Mouse (Mus musculus) MEL-GATA-1-ER (cell line): ENCODE data around the gene Dirc2.

Experiments used
- DNase-seq: peaks from one replicate; pipeline ENCODE4 v3.0.0-alpha.2; 2012; ENCODE audit warnings: low read depth; ENCODE audit errors: extremely low read depth

Gene Dirc2

DNA sequence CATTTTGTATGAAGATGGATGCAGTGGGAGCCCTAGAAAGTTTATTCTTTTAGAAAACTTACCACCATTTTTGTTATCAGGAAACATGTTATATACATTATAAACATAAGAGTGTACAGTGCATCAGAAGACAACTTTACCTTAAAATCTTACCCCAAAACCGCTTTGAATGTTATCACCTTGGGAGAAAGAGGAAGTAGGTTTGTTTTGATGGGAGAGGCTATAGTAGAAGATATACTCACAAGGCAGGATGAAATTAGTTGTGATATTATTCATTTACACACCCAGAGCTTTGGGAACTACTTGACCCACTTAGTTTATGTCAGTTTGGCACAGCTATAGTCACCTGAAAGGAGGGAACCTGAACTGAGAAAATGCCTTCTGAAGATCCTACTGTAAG lies 6.7 kb upstream of the Dirc2 start:
- no peak for DNase-seq

DNA sequence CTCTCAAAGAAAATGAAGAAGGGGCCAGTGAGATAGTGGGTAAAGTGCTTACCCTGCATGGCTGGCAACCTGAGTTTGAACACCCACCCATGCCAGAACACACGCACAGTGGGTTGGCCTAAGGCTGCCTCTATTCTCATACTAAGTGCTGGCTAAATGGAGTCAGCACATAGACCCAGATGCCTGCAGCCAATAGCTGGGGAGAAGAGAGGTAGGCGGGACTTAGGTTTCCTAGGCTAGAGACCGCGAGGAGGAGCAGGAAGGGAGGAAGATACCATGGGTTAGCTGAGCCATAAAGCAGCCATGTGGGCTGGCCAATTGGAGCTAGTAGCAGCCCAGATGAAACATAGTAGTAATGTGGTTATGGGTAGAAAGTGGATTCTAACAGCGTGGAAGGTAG lies 3.4 kb upstream of the Dirc2 start:
- DNase-seq: no peak

DNA sequence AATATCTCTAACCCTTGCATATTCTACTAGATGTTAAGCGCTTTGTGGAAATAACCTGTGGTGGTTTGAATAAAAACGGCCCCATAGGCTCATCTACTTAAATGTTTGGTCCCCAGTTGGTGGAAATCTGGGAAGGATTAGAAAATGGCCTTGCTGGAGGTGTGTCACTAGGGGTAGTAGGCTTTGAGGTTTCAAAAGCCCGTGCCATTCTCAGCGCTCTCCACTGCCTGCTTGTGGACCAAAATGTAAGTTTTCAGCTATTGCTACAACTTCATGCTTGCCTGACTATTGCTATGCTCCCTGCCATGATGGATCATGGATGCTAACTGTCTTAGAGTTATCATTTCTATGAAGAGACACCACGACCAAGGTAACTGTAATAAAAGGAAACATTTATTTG lies 2.5 kb upstream of the Dirc2 start:
- DNase-seq: no peak

DNA sequence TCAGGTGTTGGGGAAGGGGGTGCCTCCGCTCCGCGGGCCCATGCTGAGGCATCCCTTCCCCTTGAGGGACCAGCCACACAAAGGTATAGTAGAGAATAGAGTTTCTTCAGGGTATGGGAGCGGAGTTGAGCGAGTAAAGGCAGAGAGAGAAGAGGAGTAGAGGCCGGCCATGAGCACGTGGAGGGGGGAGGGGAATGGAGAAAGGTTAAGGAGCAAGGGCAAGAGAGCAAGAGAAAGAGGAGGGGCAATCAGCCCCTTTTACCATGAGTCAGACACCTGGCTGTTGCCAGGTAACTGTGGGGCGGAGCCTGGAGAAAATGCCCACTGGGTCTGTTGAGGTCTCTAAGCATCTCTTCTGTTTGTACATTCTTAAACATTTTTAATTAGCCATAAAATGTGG lies 2.0 kb upstream of the Dirc2 start:
- no peak for DNase-seq

DNA sequence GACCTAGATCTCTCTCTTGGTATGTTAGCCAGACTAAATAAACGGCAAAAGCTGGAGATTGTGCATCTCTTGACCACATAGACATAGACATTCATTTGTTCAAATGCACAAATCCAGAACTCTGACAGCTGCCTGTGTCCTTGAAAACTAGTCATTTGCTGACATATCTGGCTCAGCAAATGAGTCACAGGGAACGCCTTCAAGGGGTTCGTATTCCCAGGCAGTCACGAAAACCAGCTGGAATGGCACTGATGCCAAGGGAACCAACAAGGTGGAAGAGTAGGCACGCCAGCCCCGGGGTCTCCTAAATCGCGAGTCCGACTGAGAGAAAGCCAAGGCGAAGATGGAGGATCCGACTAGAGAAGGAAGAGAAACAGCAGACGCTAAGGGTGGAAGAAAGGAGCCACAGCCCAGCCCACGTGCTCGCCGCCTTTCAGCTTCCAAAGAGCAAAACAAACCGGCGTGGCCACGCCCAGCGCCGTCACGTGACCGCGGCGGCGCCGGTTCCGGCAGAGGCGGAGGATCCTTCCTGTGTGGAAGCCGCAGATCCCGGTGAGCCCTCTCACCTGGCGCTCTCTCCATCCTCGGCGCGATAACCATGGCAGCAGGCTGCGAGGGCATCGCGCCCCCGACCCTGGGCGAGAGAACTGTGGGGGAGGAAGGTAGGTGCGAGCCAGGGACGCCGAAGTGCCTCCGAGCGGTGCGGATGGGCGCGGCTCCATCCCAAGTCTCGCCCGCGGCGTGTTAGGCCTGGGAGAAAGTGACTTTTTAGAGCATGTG lies 912 bp upstream of the Dirc2 start, which contains the start of gene Hspbap1:
TSS of gene Hspbap1 (plus strand) at position 498 of the 780 bp plus-strand sequence.
- DNase-seq: peak; percentile 74

DNA sequence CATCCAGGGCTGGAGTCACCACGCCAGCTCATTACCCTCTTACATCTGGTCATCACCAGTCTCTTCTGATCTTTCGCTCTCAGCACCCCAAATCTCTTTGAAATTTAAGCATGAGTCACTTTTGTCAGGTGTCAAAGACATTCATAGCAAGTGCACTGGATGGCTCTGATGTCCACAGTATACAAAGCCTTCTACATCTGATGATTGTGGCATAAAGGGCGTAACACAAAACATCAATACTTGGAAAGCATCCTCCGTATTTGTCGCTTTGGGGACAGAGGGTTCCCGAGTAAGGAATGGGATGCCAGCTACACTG lies 729 bp downstream of the Dirc2 start:
- DNase-seq: no peak

DNA sequence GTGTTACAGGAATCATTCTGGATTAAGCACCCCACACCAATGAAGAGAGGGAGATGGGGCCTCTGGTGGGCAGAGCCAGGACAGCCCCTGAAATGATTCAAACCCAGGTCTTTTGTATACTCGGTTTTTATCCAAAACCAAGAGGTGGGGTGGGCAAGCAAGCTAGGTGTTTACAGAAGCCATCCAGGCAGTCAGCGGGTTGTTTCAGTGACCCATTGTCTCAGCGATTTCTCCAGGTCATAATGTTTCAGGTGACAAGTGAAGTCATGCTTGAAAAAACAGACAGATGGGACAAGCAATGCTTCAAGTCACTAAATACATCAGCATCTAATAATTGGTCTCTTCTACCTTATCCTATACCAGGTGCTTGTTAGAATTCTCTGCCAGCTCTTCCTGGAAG lies 2.8 kb downstream of the Dirc2 start:
- no peak for DNase-seq

DNA sequence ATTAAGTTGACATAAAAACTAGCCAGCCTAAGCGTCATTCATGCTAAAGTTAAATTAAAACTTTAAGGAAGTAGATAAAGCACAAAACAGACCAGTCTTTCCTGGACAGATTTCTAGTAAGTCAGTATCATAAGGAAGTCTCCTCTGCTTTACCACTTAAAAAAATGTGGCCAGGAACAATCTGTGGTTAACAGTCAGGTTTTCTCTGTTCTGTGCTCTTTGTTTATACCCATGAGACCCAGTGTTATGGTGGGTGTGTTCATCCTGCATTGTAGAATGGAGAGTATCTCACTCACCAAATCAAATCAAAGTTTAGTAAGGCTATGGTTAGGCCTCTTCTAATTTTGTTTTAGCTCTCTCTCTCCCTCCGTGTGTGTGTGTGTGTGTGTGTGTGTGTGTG lies 3.7 kb downstream of the Dirc2 start:
- peak; percentile 56 for DNase-seq

DNA sequence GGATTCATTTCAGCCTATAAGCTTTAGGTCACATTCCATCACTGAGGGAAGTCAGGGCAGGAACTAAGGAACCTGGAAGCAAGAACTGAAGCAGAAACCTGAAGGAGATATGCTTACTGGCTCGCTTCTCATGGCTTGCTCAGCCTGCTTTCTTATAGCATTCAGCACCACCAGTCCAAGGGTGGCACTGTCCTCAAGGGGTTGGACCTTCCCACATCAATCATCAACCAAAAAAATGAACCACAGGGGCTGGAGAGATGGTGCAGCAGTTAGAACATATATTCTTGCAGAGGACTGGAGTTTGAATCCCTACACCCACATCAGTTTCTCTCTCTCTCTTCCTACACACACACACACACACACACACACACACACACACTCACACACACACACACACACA lies 4.2 kb downstream of the Dirc2 start:
- DNase-seq: no peak

DNA sequence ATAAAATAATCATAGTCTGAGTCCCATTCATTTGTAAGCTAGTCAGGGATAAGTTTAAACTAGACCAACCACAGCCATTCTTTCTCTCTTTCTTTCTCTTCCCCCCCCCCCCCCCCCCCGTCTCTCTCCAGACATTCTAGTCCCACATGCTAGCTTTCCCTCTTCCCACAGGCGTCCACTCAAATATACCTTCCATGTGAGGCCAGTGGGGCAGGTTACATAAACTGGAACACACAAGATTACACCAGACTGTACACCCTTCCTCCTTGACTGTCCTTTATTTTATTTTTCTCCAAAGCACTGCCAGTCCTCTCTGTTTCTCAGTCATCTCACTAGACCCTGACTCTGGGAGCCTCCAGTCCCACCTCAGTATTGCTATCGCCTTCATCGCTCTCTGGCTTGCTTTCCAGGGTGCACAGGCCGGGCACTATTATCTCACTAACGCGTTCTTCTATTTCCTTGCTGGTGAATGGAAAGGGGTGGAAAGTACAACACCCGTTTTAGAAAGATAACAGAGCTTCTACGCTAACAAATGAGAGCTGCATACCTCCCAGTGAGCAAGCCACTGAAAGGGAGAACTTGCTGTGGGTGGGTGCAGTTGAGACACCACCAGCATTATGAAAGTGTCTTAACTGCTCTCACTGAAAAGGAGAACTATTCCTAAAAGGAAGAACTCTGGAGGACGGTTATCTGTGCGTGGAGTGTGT lies 5.4 kb downstream of the Dirc2 start:
- DNase-seq: peak; percentile 96

DNA sequence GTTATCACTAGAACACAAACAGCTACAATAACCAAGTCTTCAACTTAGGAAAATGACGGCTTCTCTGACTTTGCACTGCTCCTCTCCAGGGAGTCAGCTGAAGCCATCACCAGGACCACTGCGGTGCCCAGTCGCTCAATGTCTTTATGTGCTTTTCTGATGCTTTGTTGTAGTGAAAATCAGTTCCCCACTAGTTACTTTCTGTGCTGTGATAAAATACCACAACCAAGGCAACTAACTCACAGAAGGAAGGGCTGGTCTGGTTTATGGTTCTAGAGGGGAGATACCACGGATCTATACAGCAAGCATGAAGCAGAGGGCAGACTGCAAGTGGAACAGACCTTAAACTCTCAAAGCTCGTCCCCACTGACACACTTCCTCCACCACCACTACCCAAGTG lies 9.8 kb downstream of the Dirc2 start:
- no peak for DNase-seq

DNA sequence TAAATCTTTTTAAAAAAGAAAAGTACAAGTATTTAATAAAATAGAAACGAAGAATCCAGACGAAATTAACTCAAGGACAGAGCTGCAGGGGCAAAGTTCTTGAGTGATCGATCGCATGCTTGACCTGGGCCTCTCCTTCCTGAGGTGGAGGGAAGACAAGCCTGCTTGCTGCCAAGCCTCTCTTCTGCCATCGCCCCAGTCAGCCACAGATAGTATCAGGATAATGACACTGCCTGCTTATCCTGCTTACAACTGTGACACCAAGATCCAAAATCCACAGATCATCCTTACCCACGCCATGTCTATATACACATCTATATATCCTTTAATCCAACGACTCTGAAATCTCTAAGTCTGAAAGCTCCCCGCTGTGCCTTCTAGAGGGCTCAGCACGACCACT lies 12.5 kb downstream of the Dirc2 start:
- DNase-seq: no peak

DNA sequence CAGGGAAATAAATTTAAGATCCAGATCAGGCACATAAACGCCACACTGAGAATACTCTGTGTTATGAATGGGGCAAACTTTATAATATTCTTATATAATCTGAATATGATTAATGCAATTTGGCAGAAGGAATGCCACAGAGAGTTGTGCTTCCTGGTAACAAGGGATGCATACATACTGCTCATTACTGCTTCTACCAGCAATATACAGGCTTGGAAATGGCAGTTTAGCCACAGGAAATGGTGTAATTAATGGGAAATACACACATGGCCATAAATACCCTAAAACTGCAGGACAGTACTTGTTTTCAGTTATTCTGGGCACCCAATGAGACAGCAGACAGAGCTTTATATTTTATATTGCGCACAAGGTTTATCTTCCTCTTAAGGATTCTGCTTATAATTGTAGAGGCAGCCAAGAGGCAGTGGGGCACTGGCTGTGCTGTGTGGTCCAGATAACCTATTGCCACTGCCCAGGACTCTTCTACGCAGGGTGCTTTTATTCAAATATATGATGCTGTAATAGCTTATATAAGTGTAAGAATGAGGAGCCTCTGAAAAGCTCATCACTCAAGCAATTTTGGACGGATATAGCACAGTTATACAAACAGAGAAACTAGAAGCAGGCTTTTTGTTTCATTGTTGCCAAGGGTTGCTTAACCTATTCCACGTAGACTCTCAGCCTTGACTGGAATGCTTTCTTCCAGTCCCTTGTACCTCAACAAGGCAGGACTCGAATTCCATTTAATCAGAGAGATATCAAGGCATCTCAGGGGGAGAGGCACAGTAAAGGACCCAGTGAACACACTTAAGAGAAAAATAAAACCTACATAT lies 13.4 kb downstream of the Dirc2 start:
- no peak for DNase-seq

DNA sequence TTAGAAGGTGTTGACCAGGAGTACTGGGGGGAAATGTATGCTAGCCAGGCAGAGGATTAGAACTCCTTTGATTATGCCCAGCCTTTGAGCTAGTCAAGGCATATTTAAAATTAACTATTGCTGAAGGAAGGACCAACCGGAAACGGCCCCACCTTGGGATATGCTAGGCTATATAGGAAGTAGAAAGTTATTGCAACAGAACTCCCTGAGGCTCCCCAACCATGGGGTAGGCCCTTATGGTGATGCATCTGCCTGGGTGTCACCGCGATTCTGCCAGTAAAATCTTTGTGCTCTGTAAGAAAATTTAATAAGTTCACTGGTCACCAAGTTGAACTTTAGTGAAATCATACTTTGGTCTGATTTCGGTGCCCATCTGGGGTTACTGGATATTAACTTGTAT lies 15.2 kb downstream of the Dirc2 start:
- DNase-seq: no peak

DNA sequence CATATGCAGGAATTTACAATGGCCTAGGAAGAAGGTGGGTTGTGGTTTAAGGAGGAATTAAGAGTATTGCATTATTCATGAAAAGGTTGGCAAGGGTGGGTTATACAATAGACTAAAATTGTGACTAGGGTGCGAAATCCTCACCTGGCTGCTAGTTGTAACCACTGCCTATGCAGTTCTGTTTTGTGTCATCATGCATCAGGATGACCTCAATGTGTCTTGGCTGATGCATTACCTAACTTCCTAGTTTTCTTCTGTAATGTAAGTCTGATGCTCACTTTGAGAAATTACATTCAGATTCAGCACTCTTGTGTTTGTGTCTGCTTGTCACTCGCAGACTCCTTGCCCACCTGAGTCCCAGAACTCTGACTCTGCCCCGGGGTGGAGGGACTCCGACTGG lies 17.3 kb downstream of the Dirc2 start:
- DNase-seq: no peak

DNA sequence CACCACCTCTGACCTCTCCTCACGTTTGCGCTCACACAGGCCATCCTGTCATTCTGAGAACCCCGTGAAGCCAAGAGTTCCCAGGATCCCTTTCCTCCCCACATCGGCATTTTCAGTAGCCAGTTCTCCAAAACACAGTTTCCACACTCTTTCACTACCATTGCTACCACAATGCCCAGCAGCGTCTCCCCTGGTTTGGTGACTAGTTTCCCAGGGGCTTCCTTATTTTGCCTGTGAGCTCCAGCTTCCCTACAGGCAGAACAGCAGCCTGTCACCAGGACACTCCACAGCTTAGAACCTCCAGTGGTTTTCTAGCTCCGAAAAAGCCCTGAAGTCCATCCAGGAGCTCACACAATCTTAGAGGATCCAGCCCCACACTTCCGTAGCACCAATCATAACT lies 19.8 kb downstream of the Dirc2 start:
- DNase-seq: no peak

DNA sequence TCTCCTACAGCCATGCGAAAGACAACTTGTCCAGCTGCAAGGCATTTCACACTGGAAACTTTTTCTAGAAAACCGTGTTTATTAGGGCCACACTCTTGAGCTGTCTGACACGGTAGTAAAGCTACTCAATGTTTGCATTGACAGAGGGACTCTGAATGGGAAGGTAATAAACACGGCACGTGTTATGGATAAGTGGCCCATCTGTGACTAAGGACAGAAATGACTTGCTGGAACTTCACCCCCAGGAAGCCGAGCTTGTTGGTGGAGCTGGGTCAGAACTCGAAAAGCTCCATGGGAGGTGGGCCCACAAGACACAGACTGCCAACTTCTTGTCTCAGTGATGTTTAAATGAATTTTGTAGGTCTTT lies 20.9 kb downstream of the Dirc2 start:
- no peak for DNase-seq

DNA sequence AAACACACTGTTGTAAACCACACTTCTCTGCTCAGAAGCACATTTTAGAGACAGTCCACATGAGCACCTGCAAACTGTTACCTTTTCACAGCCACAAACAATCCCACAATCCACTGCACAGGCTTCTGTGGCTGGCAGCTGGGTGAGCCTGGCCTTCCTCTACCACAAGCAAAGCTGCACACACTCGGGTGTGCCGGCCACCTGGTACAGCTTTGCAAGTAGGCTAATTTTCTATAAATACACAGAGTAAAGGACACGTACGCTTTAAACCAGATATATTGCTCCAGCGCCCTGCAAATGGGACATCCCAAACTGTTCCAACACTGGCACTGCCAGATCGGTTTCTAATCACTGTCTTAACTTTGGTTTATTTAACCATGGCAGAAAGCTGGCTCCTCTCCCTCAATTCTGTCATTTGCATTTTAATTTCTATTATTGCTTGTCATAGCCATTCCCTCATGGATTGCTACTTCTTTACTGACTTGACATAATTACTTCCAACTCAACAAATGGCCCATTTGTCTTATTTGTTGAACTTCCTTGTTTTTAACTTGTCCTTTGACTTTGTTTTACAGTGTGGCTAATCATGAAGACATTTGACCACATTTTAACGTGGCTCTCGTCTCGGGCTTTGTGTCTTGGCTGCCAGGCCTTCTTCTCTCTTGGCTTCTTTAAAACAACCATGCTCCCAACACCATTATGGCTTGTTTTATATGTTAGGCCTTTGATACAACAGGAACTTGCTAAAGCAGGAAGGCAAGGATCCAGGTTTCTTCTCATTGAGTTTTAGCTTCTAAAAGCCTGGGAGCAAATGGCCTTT lies 21.5 kb downstream of the Dirc2 start:
- DNase-seq: no peak

DNA sequence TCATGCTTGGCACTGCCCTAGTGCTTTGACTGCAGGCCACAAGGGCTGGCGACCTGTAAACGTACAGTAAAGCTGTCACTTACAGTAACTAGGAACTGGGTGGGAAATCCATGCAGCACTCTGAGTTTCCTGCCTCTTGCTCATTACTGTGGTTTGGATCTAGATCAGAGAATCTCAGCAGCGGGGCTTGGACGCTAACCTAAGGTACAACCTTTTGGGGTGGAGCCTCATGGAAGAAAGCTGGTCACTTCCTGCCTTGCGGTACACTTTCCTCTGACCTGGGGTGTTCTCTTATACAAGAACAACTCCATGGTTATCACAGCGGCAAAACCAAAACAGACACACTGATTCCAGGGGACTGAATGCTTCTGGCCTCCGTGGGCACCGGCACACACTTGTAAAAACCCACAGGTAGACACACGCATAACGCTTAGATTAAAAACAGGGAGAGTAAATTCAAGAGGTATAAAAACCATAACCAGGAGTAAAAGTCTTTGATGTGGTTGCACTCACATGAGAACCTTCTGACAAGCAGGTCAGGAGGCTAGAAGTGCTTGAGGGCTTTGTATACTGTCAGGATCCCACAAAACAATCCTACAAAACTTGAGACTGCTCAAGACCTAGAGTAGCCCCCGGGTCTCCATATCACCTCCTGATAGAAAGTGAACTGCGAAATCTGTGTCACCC lies 26.8 kb downstream of the Dirc2 start:
- DNase-seq: no peak

DNA sequence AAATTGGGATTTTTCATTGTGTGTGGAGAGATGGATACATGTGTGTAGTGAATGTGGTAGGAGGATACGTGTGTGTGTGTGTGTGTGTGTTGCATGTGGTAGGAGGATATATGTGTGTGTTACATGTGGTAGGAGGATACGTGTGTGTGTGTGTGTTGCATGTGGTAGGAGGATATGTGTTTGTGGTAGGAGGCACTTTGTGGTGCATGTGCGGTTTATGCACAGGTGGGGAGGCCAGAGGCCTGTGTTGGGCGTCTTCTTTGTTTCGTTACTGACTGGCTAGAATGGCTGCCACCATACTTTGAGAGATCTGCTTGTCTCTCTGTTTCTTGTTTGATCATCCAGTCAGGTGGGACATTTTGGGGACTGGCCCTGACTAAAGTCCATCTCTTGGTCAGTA lies 27.5 kb downstream of the Dirc2 start:
- DNase-seq: no peak

DNA sequence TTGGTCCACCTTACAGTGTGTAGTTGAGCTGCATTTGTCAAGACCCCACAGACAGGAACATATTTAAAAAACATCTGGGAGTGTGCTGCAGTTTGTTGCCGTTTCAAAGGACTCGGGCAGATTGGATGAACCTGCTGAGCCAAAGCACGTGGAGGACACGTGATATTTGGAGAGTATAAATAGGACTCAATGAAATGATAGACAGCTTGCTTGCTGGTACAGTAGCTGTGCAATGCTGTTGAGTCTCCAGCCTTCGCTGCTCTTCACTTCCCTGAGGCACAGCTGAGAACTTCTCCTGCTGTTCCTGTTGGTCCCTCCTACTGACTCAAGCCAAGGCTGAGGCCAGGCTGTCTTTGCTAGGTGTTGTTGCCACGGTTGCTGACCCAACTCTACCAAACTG lies 28.2 kb downstream of the Dirc2 start:
- no peak for DNase-seq
